Mouse (Mus musculus) hindbrain, embryonic 12.5 days (tissue): Measurements from ENCODE around the gene Hist2h2aa2. TPM values are rescaled to one million over a fixed set of nuclear protein-coding genes. Genes with fewer than 3 reads are reported as not detected.
"Not testable (repeated sequence)": the region's sequence is repeated elsewhere in the genome, so short reads cannot be mapped to it uniquely, and the experiment has no call there.

Experiments
- ATAC-seq: fragments of 200-750 bp; cut with Nextera tagmentation; 2 replicates; pipeline ENCODE4 v1.8.0; 2017; ENCODE audit warnings: moderate TSS enrichment; ENCODE audit not compliant: low FRiP score
- H3K27ac ChIP-seq: fragments of 300-500 bp; sonication (generic); 2 replicates; pipeline ENCODE4 v1.5.1; 2016; ENCODE audit warnings: mild to moderate bottlenecking
- H3K27me3 ChIP-seq: fragments of 300-500 bp; sonication (generic); 2 replicates; pipeline ENCODE4 v1.6.1; 2016; ENCODE audit warnings: mild to moderate bottlenecking
- H3K36me3 ChIP-seq: fragments of 300-500 bp; sonication (generic); 2 replicates; pipeline ENCODE4 v1.6.1; 2016; ENCODE audit warnings: mild to moderate bottlenecking
- H3K4me1 ChIP-seq: fragments of 300-500 bp; sonication (generic); 2 replicates; pipeline ENCODE4 v1.6.1; 2016
- H3K4me2 ChIP-seq: fragments of 300-500 bp; sonication (generic); replicated peaks from 2 replicates; pipeline ENCODE4 v1.6.1; 2016; ENCODE audit warnings: mild to moderate bottlenecking
- H3K4me3 ChIP-seq: fragments of 300-500 bp; sonication (generic); 2 replicates; pipeline ENCODE4 v1.5.1; 2016; ENCODE audit warnings: mild to moderate bottlenecking
- H3K9ac ChIP-seq: fragments of 300-500 bp; sonication (generic); 2 replicates; pipeline ENCODE4 v1.6.1; 2016; ENCODE audit warnings: mild to moderate bottlenecking, moderate library complexity
- H3K9me3 ChIP-seq: fragments of 300-500 bp; sonication (generic); replicated peaks from 2 replicates; pipeline ENCODE4 v1.6.1; 2016; ENCODE audit warnings: mild to moderate bottlenecking
- WGBS: fragments of 180-500 bp; shearing (Covaris S2); methylation state at CpG from one replicate; pipeline ENCODE4 v1.1.7; 2016; 5-methylcytosine and 5-hydroxymethylcytosine counted together
- polyA plus RNA-seq: library from polyadenylated mRNA; unstranded; fragments of >200 nt; fragmentation: Nextera tagmentation; extraction: Ambion mirVana; gene quantifications from 2 replicates; pipeline ENCODE4 v1.2.1, GENCODE M21; 2016

The Hist2h2aa2 gene
- polyA plus RNA-seq: 49.8 and 72.3 TPM in 2 replicates

DNA sequence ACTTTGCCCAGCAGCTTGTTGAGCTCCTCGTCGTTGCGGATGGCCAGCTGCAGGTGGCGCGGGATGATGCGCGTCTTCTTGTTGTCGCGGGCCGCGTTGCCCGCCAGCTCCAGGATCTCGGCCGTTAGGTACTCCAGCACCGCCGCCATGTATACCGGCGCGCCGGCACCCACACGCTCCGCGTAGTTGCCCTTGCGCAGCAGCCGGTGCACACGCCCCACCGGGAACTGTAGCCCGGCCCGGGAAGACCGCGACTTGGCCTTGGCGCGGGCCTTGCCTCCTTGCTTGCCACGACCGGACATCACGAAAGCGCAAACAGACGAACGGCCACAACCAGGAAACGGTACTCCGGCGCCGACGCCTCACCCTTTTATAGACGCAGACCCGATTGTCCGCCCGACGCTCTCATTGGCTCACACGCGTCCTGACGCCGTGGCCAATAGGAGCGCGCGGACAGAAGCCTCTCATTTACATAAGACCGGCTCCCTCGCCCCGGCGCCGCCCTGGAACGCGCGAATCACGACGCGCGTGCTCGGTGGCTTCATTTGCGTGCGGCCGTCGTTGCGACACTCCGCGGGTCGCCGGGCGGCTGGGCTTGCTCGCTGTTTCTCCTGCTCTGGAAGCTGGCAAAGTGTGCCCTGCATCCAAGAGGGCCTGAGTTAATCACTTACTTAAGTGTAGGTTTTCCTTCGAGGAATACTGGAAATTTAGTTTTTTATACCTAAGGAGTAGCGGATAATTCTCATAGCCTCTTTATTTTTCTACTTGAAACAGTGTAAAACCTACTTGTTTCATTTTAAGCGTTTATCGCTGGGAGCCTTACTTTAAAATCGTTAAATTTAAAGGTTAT lies at the start of gene Hist2h2aa2:
Gene Hist2h2aa2 (minus strand): TSS at position 328 of the 850 bp plus-strand sequence.
- 3% methylated on average over 37 of the region's 85 CpGs for WGBS
- H3K9me3 ChIP-seq, H3K27me3 ChIP-seq, H3K36me3 ChIP-seq: not testable (repeated sequence)
- peak; percentile 86 for ATAC-seq
- H3K4me1 ChIP-seq: peaks cover 22% of the 10 kb centered on the region
- H3K27ac ChIP-seq: peak within 1 kb of the TSS; percentile 88
- H3K9ac ChIP-seq: peak within 1 kb of the TSS; percentile 55; the same call in 1 of the 2 replicates
- H3K4me2 ChIP-seq: peak within 1 kb of the TSS; percentile 44
- peak within 1 kb of the TSS; percentile 32 for H3K4me3 ChIP-seq

DNA sequence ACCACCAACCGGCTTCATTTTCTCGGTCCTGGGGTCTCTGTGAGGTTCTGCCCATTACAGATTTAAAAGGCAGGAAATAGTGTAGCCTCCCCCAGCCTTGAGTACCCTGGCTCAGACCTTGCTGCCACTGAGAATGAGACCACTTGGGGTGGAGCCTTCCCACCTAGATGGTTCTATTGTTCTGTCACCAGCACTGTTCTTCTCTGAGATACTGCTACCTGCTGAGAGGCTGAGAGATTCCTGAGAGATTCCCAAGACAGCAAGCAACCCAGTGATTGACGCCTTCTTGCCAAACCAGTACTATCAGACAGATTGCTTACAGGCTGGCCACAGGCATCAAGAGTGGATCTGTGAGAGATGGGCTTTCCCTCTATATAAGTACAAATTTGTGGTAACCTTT lies 49.1 kb upstream of the Hist2h2aa2 start:
- WGBS: 75% methylated on average over 3 of the region's 3 CpGs
- Histone ChIP-seq H3K36me3 (no peaks in the 10 kb centered on the region), H3K4me1 (peaks cover 3% of the 10 kb centered on the region; the same call in 1 of the 2 replicates), H3K4me3 (no peak overlapping the region), H3K27ac (no peak overlapping the region), H3K27me3 (peaks cover 15% of the 10 kb centered on the region), H3K9me3 (no peaks in the 10 kb centered on the region), H3K4me2 (no peak overlapping the region), H3K9ac (no peak overlapping the region)
- ATAC-seq: no peak

DNA sequence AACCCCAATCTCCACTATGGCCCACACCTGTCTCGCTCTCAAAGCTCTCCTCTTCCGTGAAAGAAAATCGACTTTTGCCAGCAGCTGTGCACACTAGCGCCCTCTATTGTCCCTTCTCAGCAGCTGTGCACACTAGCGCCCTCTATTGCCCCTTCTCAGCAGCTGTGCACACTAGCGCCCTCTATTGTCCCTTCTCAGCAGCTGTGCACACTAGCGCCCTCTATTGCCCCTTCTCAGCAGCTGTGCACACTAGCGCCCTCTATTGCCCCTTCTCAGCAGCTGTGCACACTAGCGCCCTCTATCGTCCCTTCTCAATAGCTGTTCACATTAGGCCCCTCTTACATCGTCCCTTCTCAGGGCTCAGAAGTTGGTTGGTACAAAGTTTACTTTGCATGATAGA lies 47.3 kb upstream of the Hist2h2aa2 start:
- H3K9me3 ChIP-seq, H3K4me1 ChIP-seq, H3K4me3 ChIP-seq, H3K36me3 ChIP-seq, ATAC-seq, H3K27ac ChIP-seq, H3K9ac ChIP-seq, H3K4me2 ChIP-seq: not testable (repeated sequence)
- 86% methylated on average over 11 of the region's 11 CpGs for WGBS
- peaks cover 34% of the 10 kb centered on the region for H3K27me3 ChIP-seq

DNA sequence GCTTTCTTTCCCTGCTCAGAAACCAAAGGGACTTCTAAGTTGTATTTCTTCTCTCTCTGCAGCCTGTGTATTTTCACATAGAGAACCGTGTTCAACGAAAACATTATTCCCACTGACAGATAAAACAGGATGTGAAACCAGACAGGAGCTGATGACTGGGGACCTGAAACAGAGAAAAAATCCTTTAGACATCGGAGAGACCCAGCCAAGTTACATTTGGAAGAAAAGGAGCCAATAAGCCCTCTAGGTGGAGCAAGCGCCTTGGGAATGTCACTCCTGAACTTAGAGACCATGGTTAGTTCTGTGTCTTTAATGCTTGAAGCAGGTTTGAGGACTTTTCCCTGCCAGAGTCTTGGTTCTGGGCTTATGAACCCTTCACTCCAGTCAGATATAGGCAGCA lies 44.4 kb upstream of the Hist2h2aa2 start:
- no peak for ATAC-seq
- H3K9ac ChIP-seq: 0 out of 2 replicates have a peak overlapping the region, but pooled peaks have one; percentile 8
- no peak overlapping the region for H3K27ac ChIP-seq
- 25% methylated on average over 4 of the region's 4 CpGs for WGBS
- no peaks in the 10 kb centered on the region for H3K36me3 ChIP-seq
- peak overlapping the region; percentile 15; the same call in 1 of the 2 replicates for H3K4me2 ChIP-seq
- peaks cover 3% of the 10 kb centered on the region; the same call in 1 of the 2 replicates for H3K4me1 ChIP-seq
- no peaks in the 10 kb centered on the region for H3K9me3 ChIP-seq
- H3K27me3 ChIP-seq: peaks cover 39% of the 10 kb centered on the region
- H3K4me3 ChIP-seq: no peak overlapping the region

DNA sequence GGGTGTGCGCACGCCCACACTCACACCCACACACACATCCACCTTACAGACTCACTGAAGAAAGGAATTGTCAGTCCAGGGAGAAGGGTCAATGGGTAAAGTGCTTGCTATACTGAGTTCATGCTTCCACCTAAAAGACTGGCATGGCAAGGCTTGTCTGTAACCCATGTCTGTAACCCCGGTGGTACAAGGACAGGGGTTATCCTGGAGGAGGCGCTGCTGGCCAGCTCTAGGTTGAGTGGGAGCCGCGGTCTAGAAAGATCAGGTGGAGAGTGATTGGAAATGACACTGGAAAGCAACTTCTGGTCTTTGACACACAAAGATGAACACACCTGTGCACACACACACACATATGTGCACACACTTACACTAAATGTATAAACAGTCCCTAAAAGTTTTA lies 40.6 kb upstream of the Hist2h2aa2 start:
- Histone ChIP-seq H3K27me3 (peaks cover 39% of the 10 kb centered on the region), H3K9ac (no peak overlapping the region), H3K4me2 (no peak overlapping the region), H3K27ac (no peak overlapping the region), H3K9me3 (no peaks in the 10 kb centered on the region), H3K4me3 (no peak overlapping the region), H3K36me3 (no peaks in the 10 kb centered on the region), H3K4me1 (0 out of 2 replicates have a peak, but pooled peaks cover 8% of the 10 kb centered on the region)
- 51% methylated on average over 6 of the region's 6 CpGs for WGBS
- no peak for ATAC-seq

DNA sequence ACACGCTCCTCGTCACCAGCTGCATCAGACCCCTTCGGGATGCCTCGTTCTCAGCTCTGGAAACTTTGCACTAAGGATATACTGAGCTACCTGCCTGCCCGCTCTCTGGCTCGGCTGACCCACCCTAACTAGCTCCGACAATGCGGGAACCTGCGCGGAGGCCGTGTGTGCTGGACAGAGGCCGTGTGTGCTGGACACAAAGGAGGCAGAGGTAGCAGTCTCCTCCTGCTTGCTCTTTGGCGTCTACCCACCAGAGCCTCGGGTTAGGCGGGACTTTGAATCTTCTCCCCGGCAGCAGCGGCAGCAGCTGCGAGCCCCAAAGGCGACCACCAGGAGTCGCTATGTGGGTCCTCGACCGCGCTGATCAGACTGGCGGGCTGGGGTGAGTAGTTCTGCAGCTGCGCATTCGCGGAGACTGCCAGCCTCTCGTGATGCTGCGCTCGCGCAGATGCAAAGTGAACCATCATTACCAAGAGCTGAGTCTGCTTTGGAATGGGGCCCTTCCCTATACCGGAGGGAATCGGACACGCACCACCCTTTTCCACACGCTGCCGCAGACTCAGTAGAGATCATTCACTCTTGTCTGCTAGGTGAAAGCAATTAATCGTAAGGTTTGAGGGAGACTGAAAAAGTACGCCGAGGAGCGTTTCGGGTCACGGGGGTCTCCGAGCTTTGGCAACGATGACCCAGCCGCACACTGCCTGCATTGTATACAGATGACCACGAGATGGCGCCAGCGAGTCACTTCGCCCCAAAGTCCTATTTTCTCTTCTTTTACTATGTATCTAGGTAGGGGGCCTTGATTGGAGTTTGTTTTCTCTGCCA lies 37.9 kb upstream of the Hist2h2aa2 start:
- Histone ChIP-seq H3K9ac (peak overlapping the region; percentile 63), H3K4me1 (0 out of 2 replicates have a peak, but pooled peaks cover 8% of the 10 kb centered on the region), H3K27ac (peak overlapping the region; percentile 89), H3K4me2 (peak overlapping the region; percentile 84), H3K36me3 (no peaks in the 10 kb centered on the region), H3K4me3 (peak overlapping the region; percentile 43), H3K27me3 (peaks cover 17% of the 10 kb centered on the region; the same call in 1 of the 2 replicates), H3K9me3 (no peaks in the 10 kb centered on the region)
- ATAC-seq: peak; percentile 97
- under 1% methylated on average over 49 of the region's 49 CpGs for WGBS

DNA sequence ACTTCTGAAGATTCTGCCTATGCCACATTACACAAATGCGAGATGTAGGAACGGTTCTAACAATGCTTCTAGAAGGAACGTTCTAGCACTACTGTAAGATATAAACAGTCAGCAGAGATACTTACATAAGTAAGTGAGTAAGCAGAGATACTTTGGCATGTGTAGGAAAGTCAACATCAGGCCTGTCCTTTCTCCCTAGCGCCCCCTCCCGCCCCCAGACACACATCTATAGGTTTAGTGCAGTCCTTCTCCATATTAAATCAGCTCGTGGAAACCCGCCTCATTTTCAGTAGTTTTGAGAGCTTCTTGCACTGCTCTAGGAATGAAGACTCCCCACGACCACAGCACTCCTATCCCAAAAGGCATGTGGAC lies 37.3 kb upstream of the Hist2h2aa2 start:
- Histone ChIP-seq H3K9ac (peak overlapping the region; percentile 63), H3K4me1 (0 out of 2 replicates have a peak, but pooled peaks cover 8% of the 10 kb centered on the region), H3K9me3 (no peaks in the 10 kb centered on the region), H3K36me3 (no peaks in the 10 kb centered on the region), H3K27me3 (peaks cover 11% of the 10 kb centered on the region; the same call in 1 of the 2 replicates), H3K4me2 (peak overlapping the region; percentile 84), H3K4me3 (peak overlapping the region; percentile 43), H3K27ac (peak overlapping the region; percentile 89; the same call in 1 of the 2 replicates)
- 14% methylated on average over 8 of the region's 8 CpGs for WGBS
- no peak for ATAC-seq

DNA sequence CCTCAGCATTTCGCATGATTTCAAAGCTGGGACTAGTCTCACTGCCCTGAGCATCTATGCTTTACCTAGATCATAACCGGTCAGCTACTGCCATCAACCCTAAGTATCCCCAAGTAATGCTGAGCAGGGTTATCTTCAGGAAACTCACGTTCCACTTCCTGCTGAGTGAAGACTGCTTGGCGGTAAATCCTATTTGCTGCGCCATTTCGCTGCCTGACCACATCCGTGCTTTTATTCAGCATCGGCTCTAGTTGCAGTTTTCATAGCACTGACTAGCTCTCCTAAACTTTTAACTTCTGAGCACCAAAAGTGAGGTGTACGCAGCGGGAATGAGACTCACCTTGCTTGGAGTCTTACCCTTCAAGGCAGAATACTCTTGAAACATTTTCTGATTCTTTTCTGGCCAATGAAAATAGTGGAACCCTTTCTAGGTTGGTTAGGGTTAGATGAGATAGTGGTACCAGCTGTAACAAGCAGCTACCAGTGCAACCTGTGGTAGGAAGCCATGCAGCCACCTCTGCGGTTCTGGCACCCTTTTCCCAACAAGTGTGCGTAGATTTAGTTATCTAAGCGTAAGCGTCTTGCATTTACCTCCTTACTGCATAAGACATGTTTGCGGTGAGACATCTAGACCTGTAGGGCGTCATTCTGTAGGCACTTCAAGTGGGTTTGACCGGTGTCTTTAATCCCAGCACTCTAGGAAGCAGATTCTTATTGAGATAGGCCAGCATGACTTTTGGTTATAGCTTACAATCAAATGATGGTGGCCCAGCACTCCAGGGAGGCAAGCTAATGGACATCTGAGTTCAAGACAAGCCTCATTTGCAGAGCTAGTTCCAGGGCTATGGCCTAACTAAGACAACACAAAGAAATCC lies 33.8 kb upstream of the Hist2h2aa2 start:
- ATAC-seq: no peak
- H3K27me3 ChIP-seq: 0 out of 2 replicates have a peak, but pooled peaks cover 2% of the 10 kb centered on the region
- 91% methylated on average over 17 of the region's 17 CpGs for WGBS
- H3K27ac ChIP-seq: no peak overlapping the region
- no peak overlapping the region for H3K4me2 ChIP-seq
- H3K4me1 ChIP-seq: 0 out of 2 replicates have a peak, but pooled peaks cover 8% of the 10 kb centered on the region
- H3K9ac ChIP-seq: no peak overlapping the region
- H3K9me3 ChIP-seq: no peaks in the 10 kb centered on the region
- no peaks in the 10 kb centered on the region for H3K36me3 ChIP-seq
- H3K4me3 ChIP-seq: no peak overlapping the region

DNA sequence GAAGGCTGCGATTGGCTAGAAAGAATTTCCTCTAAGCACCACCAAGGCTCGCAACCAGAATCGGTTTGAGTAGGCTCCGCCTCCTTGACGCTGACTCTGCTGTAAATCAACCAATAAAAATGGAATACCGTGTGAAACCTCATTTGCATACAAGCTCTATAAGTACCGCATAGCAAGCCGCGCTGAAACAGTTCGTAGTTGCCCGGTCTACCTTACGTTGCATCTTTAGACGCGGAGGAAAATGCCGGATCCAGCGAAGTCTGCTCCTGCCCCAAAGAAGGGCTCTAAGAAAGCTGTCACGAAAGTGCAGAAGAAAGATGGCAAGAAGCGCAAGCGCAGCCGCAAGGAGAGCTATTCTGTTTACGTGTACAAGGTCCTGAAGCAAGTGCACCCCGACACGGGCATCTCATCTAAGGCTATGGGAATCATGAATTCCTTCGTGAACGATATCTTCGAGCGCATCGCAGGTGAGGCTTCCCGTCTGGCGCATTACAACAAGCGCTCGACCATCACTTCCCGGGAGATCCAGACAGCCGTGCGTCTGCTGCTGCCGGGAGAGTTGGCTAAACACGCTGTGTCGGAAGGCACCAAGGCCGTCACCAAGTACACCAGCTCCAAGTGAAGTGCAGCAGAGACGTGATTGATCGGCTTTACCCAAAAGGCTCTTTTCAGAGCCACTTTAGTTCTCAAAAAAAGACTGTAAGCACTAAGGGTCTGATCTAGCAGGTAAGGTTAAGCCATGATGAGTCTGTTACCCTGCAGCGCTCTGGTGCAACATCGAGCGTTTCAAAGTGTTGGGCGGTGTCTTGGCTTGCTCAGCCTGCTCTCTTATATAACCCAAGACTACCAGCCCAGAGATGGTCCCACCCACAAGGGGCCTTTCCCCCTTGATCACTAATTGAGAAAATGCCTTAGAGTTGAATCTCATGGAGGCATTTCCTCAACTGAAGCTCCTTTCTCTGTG lies 29.7 kb upstream of the Hist2h2aa2 start, which contains the start of gene Hist2h2bb:
Gene Hist2h2bb (plus strand): TSS at position 242 of the 964 bp plus-strand sequence.
- no peaks in the 10 kb centered on the region for H3K36me3 ChIP-seq
- peak within 1 kb of the TSS; percentile 81 for H3K4me2 ChIP-seq
- H3K9ac ChIP-seq: peak within 1 kb of the TSS; percentile 79
- peak; percentile 95 for ATAC-seq
- H3K27me3 ChIP-seq: no peaks in the 10 kb centered on the region
- peak within 1 kb of the TSS; percentile 49 for H3K4me3 ChIP-seq
- peak within 1 kb of the TSS; percentile 96 for H3K27ac ChIP-seq
- peaks cover 6% of the 10 kb centered on the region for H3K4me1 ChIP-seq
- no peaks in the 10 kb centered on the region for H3K9me3 ChIP-seq
- WGBS: under 1% methylated on average over 45 of the region's 45 CpGs

DNA sequence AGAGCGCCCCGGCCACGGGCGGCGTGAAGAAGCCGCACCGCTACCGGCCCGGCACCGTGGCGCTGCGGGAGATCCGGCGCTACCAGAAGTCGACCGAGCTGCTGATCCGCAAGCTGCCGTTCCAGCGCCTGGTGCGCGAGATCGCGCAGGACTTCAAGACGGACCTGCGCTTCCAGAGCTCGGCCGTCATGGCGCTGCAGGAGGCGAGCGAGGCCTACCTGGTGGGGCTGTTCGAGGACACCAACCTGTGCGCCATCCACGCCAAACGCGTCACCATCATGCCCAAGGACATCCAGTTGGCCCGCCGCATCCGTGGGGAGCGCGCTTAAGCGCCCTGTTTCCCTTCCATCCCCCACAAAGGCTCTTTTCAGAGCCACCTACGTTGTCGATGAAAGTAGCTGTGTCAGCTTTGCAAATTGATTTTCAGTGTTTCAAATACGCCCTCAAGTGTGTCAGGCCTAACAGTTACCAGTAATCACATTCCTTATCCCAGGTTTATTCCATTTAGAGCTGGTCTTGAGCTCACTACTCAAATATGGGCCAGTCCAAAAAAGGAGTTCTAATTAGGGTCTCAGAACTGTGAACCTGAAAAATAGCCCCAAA lies 28.8 kb upstream of the Hist2h2aa2 start:
- 0% methylated on average over 16 of the region's 44 CpGs for WGBS
- H3K4me1 ChIP-seq: peaks cover 15% of the 10 kb centered on the region
- H3K27ac ChIP-seq: peak overlapping the region; percentile 96
- peak; percentile 65 for ATAC-seq
- H3K4me3 ChIP-seq: peak overlapping the region; percentile 49
- peak overlapping the region; percentile 81 for H3K4me2 ChIP-seq
- not testable (repeated sequence) for H3K9me3 ChIP-seq, H3K36me3 ChIP-seq, H3K27me3 ChIP-seq
- H3K9ac ChIP-seq: peak overlapping the region; percentile 64
